Mouse (Mus musculus): ENCODE data around the gene Vstm2l.

Gene Vstm2l

DNA sequence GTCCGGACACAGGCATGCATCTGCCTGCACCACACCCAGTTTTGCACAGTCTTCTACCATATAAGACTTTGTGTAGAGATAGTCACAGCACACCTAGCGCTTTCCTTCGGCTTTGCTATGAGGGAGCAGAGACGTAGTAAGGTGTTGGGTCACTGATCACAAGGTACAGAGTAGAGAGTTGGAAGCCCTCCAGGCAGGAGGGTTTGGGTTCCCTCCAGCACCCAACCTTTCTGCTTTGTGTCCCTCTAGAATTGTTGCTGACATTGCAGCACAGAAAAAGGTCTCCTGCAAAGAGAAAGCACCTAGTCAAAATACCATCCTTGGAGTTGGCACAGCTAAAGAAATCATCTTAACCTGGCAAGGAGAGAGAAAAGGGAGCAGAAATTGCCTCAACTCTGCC is 78.0 kb downstream of the Vstm2l start:
- DNase-seq (ENCODE audit: low spot score): no peak

All from embryo, embryonic 10.5 days (tissue).